In the genomic region with DNA sequence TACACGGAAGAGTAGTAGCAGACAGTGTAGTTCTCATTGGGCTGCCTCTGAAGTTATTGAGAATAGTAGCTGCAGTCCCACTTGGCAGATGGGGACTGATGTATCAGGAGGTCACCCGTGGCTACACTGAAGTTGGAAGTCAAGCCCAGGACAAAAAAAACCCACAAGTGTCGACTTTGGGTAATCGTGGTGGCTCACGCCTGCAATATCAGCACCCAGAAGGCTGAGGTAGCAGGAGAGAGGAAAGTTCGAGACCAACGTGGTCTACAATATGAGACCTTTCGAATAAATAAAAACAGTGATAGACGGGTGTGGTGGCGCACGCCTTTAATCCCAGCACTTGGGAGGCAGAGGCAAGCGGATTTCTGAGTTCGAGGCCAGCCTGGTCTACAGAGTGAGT, we compare ENCODE assay signal across 10 mouse cellular contexts. TPM values are rescaled to one million over a fixed set of nuclear protein-coding genes. Genes with fewer than 3 reads are reported as not detected.
DNase-seq lines count a peak whose midpoint lies in the region; ATAC-seq and TF ChIP-seq lines count a peak whose summit lies in the region.
"Had no signal": no experiment of that assay in that cellular context is flagged by ENCODE, and none has a peak within 500 bp of the region (broad histone marks: within the 10 kb centered on the region; RNA-seq: fewer than 3 reads in every experiment).

No protein-coding gene starts in this region.

- no peak for ATAC-seq in heart, embryonic 11.5 days (replicated peaks; ENCODE audit: insufficient number of reproducible peaks, low FRiP score, low TSS enrichment)
- ATAC-seq in CD4-positive, CD25-positive, alpha-beta regulatory T cell, adult 4 months: peak; percentile 0
- ATAC-seq in forebrain, embryonic 13.5 days: no peak
- peak; percentile 2; the same call in 1 of the 2 replicates for ATAC-seq in liver, embryonic 14.5 days (ENCODE audit: insufficient read depth)

- H3K27ac ChIP-seq in heart, embryonic 11.5 days (ENCODE audit: low read depth, low read length): no peak overlapping the region
- H3K27ac ChIP-seq in forebrain, embryonic 13.5 days: no peak overlapping the region
- peak overlapping the region; percentile 84 for H3K27ac ChIP-seq in liver, embryonic 14.5 days

- no peaks in the 10 kb centered on the region for H3K9me3 ChIP-seq in heart, embryonic 11.5 days (replicated peaks; ENCODE audit: control insufficient read depth, low read length)
- no peaks in the 10 kb centered on the region for H3K9me3 ChIP-seq in forebrain, embryonic 13.5 days (replicated peaks)
- no peaks in the 10 kb centered on the region for H3K9me3 ChIP-seq in liver, embryonic 14.5 days (ENCODE audit: control insufficient read depth, low read length)

- no peak for DNase-seq in heart, postnatal 36 days
- DNase-seq in liver, embryonic 14.5 days (ENCODE audit: low read depth in 3 of 3, low spot score in 3 of 3): no peak
- DNase-seq in ovary, adult 18-20 months (ENCODE audit: low spot score): no peak
- no peak for DNase-seq in natural killer cell, adult 2 months (ENCODE audit: low spot score in 2 of 2)
- no peak for DNase-seq in adrenal gland, postnatal 4 days (ENCODE audit: low spot score in 2 of 2)

- no peaks in the 10 kb centered on the region for H3K36me3 ChIP-seq in heart, embryonic 11.5 days (ENCODE audit: control insufficient read depth, insufficient read depth, low read length)
- H3K36me3 ChIP-seq in forebrain, embryonic 13.5 days (ENCODE audit: poor library complexity, severe bottlenecking): no peaks in the 10 kb centered on the region
- H3K36me3 ChIP-seq in liver, embryonic 14.5 days (replicated peaks; ENCODE audit: control insufficient read depth, insufficient read depth, low read depth): no peaks in the 10 kb centered on the region

- no peak for TF ChIP-seq EP300 in liver, embryonic 14.5 days (IDR thresholded peaks at IDR 0.05; ENCODE audit: low read depth)

- H3K27me3 ChIP-seq in heart, embryonic 11.5 days (ENCODE audit: control insufficient read depth, insufficient read depth, low read length): no peaks in the 10 kb centered on the region
- no peaks in the 10 kb centered on the region; the same call in 1 of the 2 replicates for H3K27me3 ChIP-seq in forebrain, embryonic 13.5 days
- H3K27me3 ChIP-seq in liver, embryonic 14.5 days (ENCODE audit: control insufficient read depth, insufficient read depth, low read length): no peaks in the 10 kb centered on the region
- H3K27me3 ChIP-seq: Patski had no signal

- peak overlapping the region; percentile 56 for H3K4me2 ChIP-seq in heart, embryonic 11.5 days
- peak overlapping the region; percentile 72 for H3K4me2 ChIP-seq in forebrain, embryonic 13.5 days
- H3K4me2 ChIP-seq in liver, embryonic 14.5 days (ENCODE audit: low read depth): peak overlapping the region; percentile 82

- peak overlapping the region; percentile 64; the same call in 1 of the 2 replicates for H3K9ac ChIP-seq in heart, embryonic 11.5 days (ENCODE audit: low read depth, low read length)
- peak overlapping the region; percentile 74 for H3K9ac ChIP-seq in forebrain, embryonic 13.5 days
- peak overlapping the region; percentile 91 for H3K9ac ChIP-seq in liver, embryonic 14.5 days (replicated peaks)

- intact Hi-C loops in heart, postnatal 36 days (cut with DNase I): no loop called here

- peak overlapping the region; percentile 51 for H3K4me3 ChIP-seq in heart, embryonic 11.5 days (ENCODE audit: low read depth, low read length)
- peak overlapping the region; percentile 63 for H3K4me3 ChIP-seq in forebrain, embryonic 13.5 days
- H3K4me3 ChIP-seq in liver, embryonic 14.5 days (ENCODE audit: insufficient read depth in 1 of 2, low read depth in 2 of 2, low read length in 2 of 2): peak overlapping the region; percentile 71 to 94

- peaks cover 2% of the 10 kb centered on the region; the same call in 1 of the 2 replicates for H3K4me1 ChIP-seq in heart, embryonic 11.5 days (ENCODE audit: control insufficient read depth, insufficient read depth, low read length)
- peaks cover 13% of the 10 kb centered on the region for H3K4me1 ChIP-seq in forebrain, embryonic 13.5 days
- H3K4me1 ChIP-seq in liver, embryonic 14.5 days (replicated peaks; ENCODE audit: control insufficient read depth in 2 of 2, insufficient read depth in 2 of 2, low read length in 1 of 2): peaks cover 38 to 41% of the 10 kb centered on the region in 2 experiments

- WGBS in heart, embryonic 11.5 days (ENCODE audit: insufficient replicate concordance): 40% methylated on average over 13 of the region's 13 CpGs
- 43% methylated on average over 13 of the region's 13 CpGs for WGBS in forebrain, embryonic 13.5 days
- 31% methylated on average over 13 of the region's 13 CpGs for WGBS in liver, embryonic 14.5 days (ENCODE audit: insufficient replicate concordance)

- TF ChIP-seq CTCF in liver, embryonic 14.5 days (IDR thresholded peaks at IDR 0.05; ENCODE audit: low read depth): no peak

RNA-seq across cellular contexts. Expression of gene Map1lc3b, which starts 5.4 kb away (rescaled TPM):
- polyA plus RNA-seq in heart, embryonic 11.5 days (2014; fragmentation: Nextera tagmentation; extraction: Ambion mirVana): 186 and 199 TPM in 2 replicates
- total RNA-seq in heart, postnatal 36 days (2021): 100 to 1,000 TPM; 266 to 268 TPM
- 100 to 1,000 TPM; 505 to 519 TPM for polyA plus RNA-seq in CD4-positive, CD25-positive, alpha-beta regulatory T cell, adult 4 months (2017; shearing (Covaris generic))
- polyA plus RNA-seq in forebrain, embryonic 13.5 days (2015; fragmentation: Nextera tagmentation; extraction: Ambion mirVana): 310 and 325 TPM in 2 replicates
- 19.4 and 20.9 TPM in 2 replicates for polyA plus RNA-seq in liver, embryonic 14.5 days (2012; rRNA removed)
- polyA plus RNA-seq in liver, embryonic 14.5 days (2014; fragmentation: Nextera tagmentation; extraction: Ambion mirVana): 147 TPM in 2 replicates
- 100 to 1,000 TPM; 131 to 133 TPM for total RNA-seq in adrenal gland, postnatal 4 days (2021)

RNA-seq across cellular contexts. Expression of gene Fbxo31, which starts 6.1 kb away (rescaled TPM):
- 9.5 and 9.7 TPM in 2 replicates for polyA plus RNA-seq in heart, embryonic 11.5 days (2014; fragmentation: Nextera tagmentation; extraction: Ambion mirVana)
- total RNA-seq in heart, postnatal 36 days (2021): 100 to 1,000 TPM; 122 to 133 TPM
- 1 to 10 TPM; 2.6 to 2.8 TPM for polyA plus RNA-seq in CD4-positive, CD25-positive, alpha-beta regulatory T cell, adult 4 months (2017; shearing (Covaris generic))
- 18.6 and 19.1 TPM in 2 replicates for polyA plus RNA-seq in forebrain, embryonic 13.5 days (2015; fragmentation: Nextera tagmentation; extraction: Ambion mirVana)
- polyA plus RNA-seq in liver, embryonic 14.5 days (2012; rRNA removed): 4.7 and 5.8 TPM in 2 replicates
- 6.6 and 7.1 TPM in 2 replicates for polyA plus RNA-seq in liver, embryonic 14.5 days (2014; fragmentation: Nextera tagmentation; extraction: Ambion mirVana)
- total RNA-seq in adrenal gland, postnatal 4 days (2021): 10 to 100 TPM; 25.5 to 30.5 TPM

RNA-seq across cellular contexts. Expression of gene 1700018B08Rik, which starts 40.6 kb away (rescaled TPM):
- 0.24 TPM in 1 of 2 replicates, not detected in the other for polyA plus RNA-seq in heart, embryonic 11.5 days (2014; fragmentation: Nextera tagmentation; extraction: Ambion mirVana)
- total RNA-seq in heart, postnatal 36 days (2021): not detected
- polyA plus RNA-seq in CD4-positive, CD25-positive, alpha-beta regulatory T cell, adult 4 months (2017; shearing (Covaris generic)): not detected
- polyA plus RNA-seq in forebrain, embryonic 13.5 days (2015; fragmentation: Nextera tagmentation; extraction: Ambion mirVana): not detected in 2 replicates
- not detected in 2 replicates for polyA plus RNA-seq in liver, embryonic 14.5 days (2012; rRNA removed)
- not detected in 2 replicates for polyA plus RNA-seq in liver, embryonic 14.5 days (2014; fragmentation: Nextera tagmentation; extraction: Ambion mirVana)
- not detected for total RNA-seq in adrenal gland, postnatal 4 days (2021)
- total RNA-seq: layer of hippocampus, adult 18-20 months had no signal
- polyA plus RNA-seq: Patski had no signal

Comparison
In these comparisons a context has a peak if more than half of its experiments do, and no peak if none do; other contexts are left out.
1. ATAC-seq: peak in CD4-positive, CD25-positive, alpha-beta regulatory T cell, adult 4 months (single experiment) and liver, embryonic 14.5 days (single experiment); none in heart, embryonic 11.5 days (single experiment) and forebrain, embryonic 13.5 days (single experiment).
2. Peak in every context shown above with its lines, with median percentiles within 50 percentile points of each other: H3K4me2 ChIP-seq, H3K4me3 ChIP-seq and H3K9ac ChIP-seq.